Mouse (Mus musculus): ENCODE results near the gene B9d1. TPM values are rescaled to one million over a fixed set of nuclear protein-coding genes. Genes with fewer than 3 reads are reported as not detected.
A peak's percentile ranks its signal among the peaks of the same experiment; 100 is the strongest.

The B9d1 gene
- total and polyA plus RNA-seq, 3 experiments: 8.0 to 10.6 (median 9.3) TPM

- TF ChIP-seq EP300 (IDR thresholded peaks at IDR 0.05; ENCODE audit: insufficient read depth, low read depth, low read length) (no peak), POLR2A (IDR thresholded peaks at IDR 0.05; ENCODE audit: insufficient read depth, low read depth, low read length) (no peak), CTCF (IDR thresholded peaks at IDR 0.05) (no peak)
- Histone ChIP-seq H3K4me1 (ENCODE audit: control insufficient read depth, insufficient read depth, low read length) (peaks cover 2% of the 10 kb centered on the region; the same call in 1 of the 2 replicates), H3K9ac (ENCODE audit: low read depth, low read length) (no peak overlapping the region), H3K27me3 (ENCODE audit: control insufficient read depth, insufficient read depth, low read length) (no peaks in the 10 kb centered on the region), H3K36me3 (ENCODE audit: control insufficient read depth, insufficient read depth, low read length) (no peaks in the 10 kb centered on the region), H3K79me2 (replicated peaks; ENCODE audit: control insufficient read depth, insufficient read depth, low read length) (no peaks in the 10 kb centered on the region), H3K27ac (no peak overlapping the region), H3K4me3 (no peak overlapping the region)
- no peak for DNase-seq
- WGBS: 85% methylated on average over 13 of the region's 13 CpGs
- intact Hi-C loops (cut with DNase I): loop anchor here (5.0 kb wide), 1 partner anchor 41 kb away; no protein-coding TSS in a partner anchor
These were observed 21.6 kb upstream of the B9d1 start for GRCm38 (mm10) chr11:61483226-61483845.

GRCm38 (mm10) chr11:61484256-61484612 lies 20.7 kb upstream of the B9d1 start:
- TF ChIP-seq POLR2A (IDR thresholded peaks at IDR 0.05; ENCODE audit: insufficient read depth, low read depth, low read length): no peak
- TF ChIP-seq EP300 (IDR thresholded peaks at IDR 0.05; ENCODE audit: insufficient read depth, low read depth, low read length): no peak
- TF ChIP-seq CTCF (IDR thresholded peaks at IDR 0.05): no peak
- DNase-seq: no peak
- no peak overlapping the region for H3K4me3 ChIP-seq
- WGBS: 43% methylated on average over 10 of the region's 10 CpGs
- H3K4me1 ChIP-seq (ENCODE audit: control insufficient read depth, insufficient read depth, low read length): peaks cover 2% of the 10 kb centered on the region; the same call in 1 of the 2 replicates
- no peaks in the 10 kb centered on the region for H3K36me3 ChIP-seq (ENCODE audit: control insufficient read depth, insufficient read depth, low read length)
- no peak overlapping the region for H3K9ac ChIP-seq (ENCODE audit: low read depth, low read length)
- intact Hi-C loops (cut with DNase I): loop anchor here (5.0 kb wide), 1 partner anchor 42 kb away; no protein-coding TSS in a partner anchor
- peak overlapping the region; percentile 23; the same call in 1 of the 2 replicates for H3K27ac ChIP-seq
- H3K79me2 ChIP-seq (replicated peaks; ENCODE audit: control insufficient read depth, insufficient read depth, low read length): no peaks in the 10 kb centered on the region
- H3K27me3 ChIP-seq (ENCODE audit: control insufficient read depth, insufficient read depth, low read length): no peaks in the 10 kb centered on the region

- no peaks in the 10 kb centered on the region for H3K36me3 ChIP-seq (ENCODE audit: control insufficient read depth, insufficient read depth, low read length)
- H3K9ac ChIP-seq (ENCODE audit: low read depth, low read length): no peak within 1 kb of the TSS
- peak within 1 kb of the TSS; percentile 33 for H3K27ac ChIP-seq
- 55% methylated on average over 20 of the region's 20 CpGs for WGBS
- H3K4me3 ChIP-seq: no peak within 1 kb of the TSS
- no peak for TF ChIP-seq CTCF (IDR thresholded peaks at IDR 0.05)
- no peak for TF ChIP-seq EP300 (IDR thresholded peaks at IDR 0.05; ENCODE audit: insufficient read depth, low read depth, low read length)
- no peak for TF ChIP-seq POLR2A (IDR thresholded peaks at IDR 0.05; ENCODE audit: insufficient read depth, low read depth, low read length)
- H3K27me3 ChIP-seq (ENCODE audit: control insufficient read depth, insufficient read depth, low read length): no peaks in the 10 kb centered on the region
- H3K4me1 ChIP-seq (ENCODE audit: control insufficient read depth, insufficient read depth, low read length): peaks cover 2% of the 10 kb centered on the region; the same call in 1 of the 2 replicates
- intact Hi-C loops (cut with DNase I): loop anchor here (5.0 kb wide), 1 partner anchor 43 kb away; no protein-coding TSS in a partner anchor
- peak; percentile 57 to 65 for DNase-seq
- H3K79me2 ChIP-seq (replicated peaks; ENCODE audit: control insufficient read depth, insufficient read depth, low read length): no peaks in the 10 kb centered on the region
These were observed 20.1 kb upstream of the B9d1 start, which contains the start of gene Mfap4 for GRCm38 (mm10) chr11:61484613-61485540. Gene Mfap4 (plus strand): TSS chr11:61485431.

GRCm38 (mm10) chr11:61485541-61486457 lies 19.1 kb upstream of the B9d1 start:
- WGBS: 81% methylated on average over 22 of the region's 22 CpGs
- Histone ChIP-seq H3K4me3 (no peak overlapping the region), H3K9ac (ENCODE audit: low read depth, low read length) (no peak overlapping the region), H3K36me3 (ENCODE audit: control insufficient read depth, insufficient read depth, low read length) (no peaks in the 10 kb centered on the region), H3K27ac (peak overlapping the region; percentile 33), H3K27me3 (ENCODE audit: control insufficient read depth, insufficient read depth, low read length) (no peaks in the 10 kb centered on the region), H3K79me2 (replicated peaks; ENCODE audit: control insufficient read depth, insufficient read depth, low read length) (no peaks in the 10 kb centered on the region), H3K4me1 (ENCODE audit: control insufficient read depth, insufficient read depth, low read length) (peaks cover 2% of the 10 kb centered on the region; the same call in 1 of the 2 replicates)
- TF ChIP-seq POLR2A (IDR thresholded peaks at IDR 0.05; ENCODE audit: insufficient read depth, low read depth, low read length) (no peak), CTCF (IDR thresholded peaks at IDR 0.05) (no peak), EP300 (IDR thresholded peaks at IDR 0.05; ENCODE audit: insufficient read depth, low read depth, low read length) (no peak)
- intact Hi-C loops (cut with DNase I): no loop called here
- no peak for DNase-seq

- Histone ChIP-seq H3K27me3 (ENCODE audit: control insufficient read depth, insufficient read depth, low read length) (no peaks in the 10 kb centered on the region), H3K36me3 (ENCODE audit: control insufficient read depth, insufficient read depth, low read length) (no peaks in the 10 kb centered on the region), H3K79me2 (replicated peaks; ENCODE audit: control insufficient read depth, insufficient read depth, low read length) (no peaks in the 10 kb centered on the region), H3K4me1 (ENCODE audit: control insufficient read depth, insufficient read depth, low read length) (peaks cover 2% of the 10 kb centered on the region; the same call in 1 of the 2 replicates), H3K9ac (ENCODE audit: low read depth, low read length) (no peak overlapping the region), H3K27ac (no peak overlapping the region), H3K4me3 (no peak overlapping the region)
- intact Hi-C loops (cut with DNase I): no loop called here
- TF ChIP-seq CTCF (IDR thresholded peaks at IDR 0.05) (no peak), POLR2A (IDR thresholded peaks at IDR 0.05; ENCODE audit: insufficient read depth, low read depth, low read length) (no peak), EP300 (IDR thresholded peaks at IDR 0.05; ENCODE audit: insufficient read depth, low read depth, low read length) (no peak)
- DNase-seq: no peak
- WGBS: 86% methylated on average over 14 of the region's 14 CpGs
These were observed 18.3 kb upstream of the B9d1 start for GRCm38 (mm10) chr11:61486458-61487219.
